Mouse (Mus musculus) left cerebral cortex, adult 2 months (tissue): ENCODE results near the gene Vtn. TPM values are rescaled to one million over a fixed set of nuclear protein-coding genes. Genes with fewer than 3 reads are reported as not detected.
A peak's percentile ranks its signal among the peaks of the same experiment; 100 is the strongest.

Source experiments
- DNase-seq, 2 experiments: peaks; one replicate each; pipeline ENCODE4 v3.0.0; 2021 to 2022; ENCODE audit warnings: low spot score in 2 of 2, mixed read lengths in 1 of 2; ENCODE audit errors: extremely low spot score in 1 of 2
- H3K27ac ChIP-seq: fragments of 200-600 bp; 2 replicates; pipeline ENCODE4 v1.8.1; 2022
- H3K4me3 ChIP-seq: fragments of 200-600 bp; 2 replicates; pipeline ENCODE4 v1.8.1; 2022
- CTCF ChIP-seq: fragments of 200-600 bp; IDR thresholded peaks from 2 replicates; pipeline ENCODE4 v1.8.1; 2022; ENCODE audit warnings: antibody characterized with exemption, mild to moderate bottlenecking, moderate library complexity
- intact Hi-C: fragments of 180-260 bp; cut with DNase I; formaldehyde crosslinking; loops from one replicate; pipeline ENCODE4 v1.15.1; 2025
- long read RNA-seq, 2 experiments: library from polyadenylated mRNA; stranded (forward); transcript quantifications; one replicate each; pipeline ENCODE4 v2.0.0; 2021; ENCODE audit warnings: borderline mapping rate in 2 of 2
- total RNA-seq, 2 experiments: library from RNA; stranded (reverse); gene quantifications; 2 replicates each; pipeline ENCODE4 v1.2.3; 2021

Vtn gene
- total RNA-seq = 10 to 100 TPM; 69.3 to 76.0 TPM
- long read RNA-seq, experiment 1, transcript Vtn-201 (8 exons, 1,744 nt) = major isoform, 39 of 44 reads
- long read RNA-seq, experiment 1, partial matches to known transcripts = 1 of 44 reads
- long read RNA-seq, experiment 1, other reads (novel, unspliced or antisense) = 4 of 44 reads
- long read RNA-seq, experiment 2, transcript Vtn-201 (8 exons, 1,744 nt) = major isoform, 22 of 23 reads
- long read RNA-seq, experiment 2, partial matches to known transcripts = 1 of 23 reads
- long read RNA-seq, experiment 2, other reads (novel, unspliced or antisense) = 0 of 23 reads

GRCm38 (mm10) chr11:78499004-78499403 lies at the start of gene Vtn:
Gene Vtn (plus strand): TSS chr11:78499091.
- H3K4me3 ChIP-seq = peak within 1 kb of the TSS; percentile 86
- DNase-seq = no peak
- H3K27ac ChIP-seq = peak within 1 kb of the TSS; percentile 91
- intact Hi-C loops = no loop called here
- TF ChIP-seq CTCF = no peak

GRCm38 (mm10) chr11:78450337-78450736 lies 48.6 kb upstream of the Vtn start:
- intact Hi-C loops = loop anchor here (5.0 kb wide), 1 partner anchor 88 kb away; no protein-coding TSS in a partner anchor

GRCm38 (mm10) chr11:78453675-78454074 lies 45.2 kb upstream of the Vtn start:
- intact Hi-C loops = loop anchor here (5.0 kb wide), 1 partner anchor 91 kb away; no protein-coding TSS in a partner anchor
- peak; percentile 40 to 57 for DNase-seq
- no peak overlapping the region for H3K27ac ChIP-seq
- no peak overlapping the region for H3K4me3 ChIP-seq
- peak; percentile 98 for TF ChIP-seq CTCF

More at GRCm38 (mm10) chr11:78450337-78450736, 48.6 kb upstream of the Vtn start:
- no peak for TF ChIP-seq CTCF
- DNase-seq = no peak
- Histone ChIP-seq H3K27ac (no peak overlapping the region), H3K4me3 (no peak overlapping the region)

- no peak for DNase-seq
- no peak overlapping the region for H3K4me3 ChIP-seq
- no peak for TF ChIP-seq CTCF
- no peak overlapping the region for H3K27ac ChIP-seq
- intact Hi-C loops = loop anchor here (5.0 kb wide), 1 partner anchor 92 kb away; no protein-coding TSS in a partner anchor
Observed at GRCm38 (mm10) chr11:78454276-78454675, 44.6 kb upstream of the Vtn start.

- intact Hi-C loops = no loop called here
- no peak overlapping the region for H3K4me3 ChIP-seq
- no peak overlapping the region for H3K27ac ChIP-seq
- peak in 1 of 2 experiments; percentile 31 for DNase-seq
- peak; percentile 66 for TF ChIP-seq CTCF
Observed at GRCm38 (mm10) chr11:78455308-78455707, 43.6 kb upstream of the Vtn start.

GRCm38 (mm10) chr11:78458740-78459139 lies 40.2 kb upstream of the Vtn start:
- H3K27ac ChIP-seq = no peak overlapping the region
- H3K4me3 ChIP-seq = no peak overlapping the region
- intact Hi-C loops = no loop called here
- no peak for DNase-seq
- TF ChIP-seq CTCF = no peak

- intact Hi-C loops = no loop called here
- peak; percentile 26 for TF ChIP-seq CTCF
- no peak overlapping the region for H3K27ac ChIP-seq
- no peak for DNase-seq
- no peak overlapping the region for H3K4me3 ChIP-seq
Observed at GRCm38 (mm10) chr11:78461894-78462293, 37.0 kb upstream of the Vtn start.

- Histone ChIP-seq H3K4me3 (no peak overlapping the region), H3K27ac (no peak overlapping the region)
- no peak for DNase-seq
- TF ChIP-seq CTCF = no peak
- intact Hi-C loops = no loop called here
Observed at GRCm38 (mm10) chr11:78462669-78463068, 36.2 kb upstream of the Vtn start.

GRCm38 (mm10) chr11:78463286-78464036 lies 35.4 kb upstream of the Vtn start:
- H3K27ac ChIP-seq = no peak overlapping the region
- TF ChIP-seq CTCF = no peak
- DNase-seq = no peak
- intact Hi-C loops = no loop called here
- no peak overlapping the region for H3K4me3 ChIP-seq

GRCm38 (mm10) chr11:78465116-78465515 lies 33.8 kb upstream of the Vtn start:
- Histone ChIP-seq H3K27ac (peak overlapping the region; percentile 8; the same call in 1 of the 2 replicates), H3K4me3 (peak overlapping the region; percentile 80)
- DNase-seq = no peak
- TF ChIP-seq CTCF = no peak
- intact Hi-C loops = no loop called here

GRCm38 (mm10) chr11:78465568-78466180 lies 33.2 kb upstream of the Vtn start, which contains the start of gene Slc46a1:
Gene Slc46a1 (plus strand): TSS chr11:78465697.
- peak; percentile 72 to 79 for DNase-seq
- Histone ChIP-seq H3K27ac (peak within 1 kb of the TSS; percentile 86), H3K4me3 (peak within 1 kb of the TSS; percentile 80)
- intact Hi-C loops = no loop called here
- TF ChIP-seq CTCF = no peak
